Mouse (Mus musculus) retina, embryonic 14.5 days (tissue): ENCODE results near the gene Krba1.

Experiments
- DNase-seq: peaks from one replicate; pipeline ENCODE4 v3.0.0-alpha.2; 2015; ENCODE audit warnings: low spot score

Krba1 gene

GRCm38 (mm10) chr6:48448527-48448926 is 53.1 kb downstream of the Krba1 start:
- DNase-seq, result no peak

GRCm38 (mm10) chr6:48452151-48452550 is 56.8 kb downstream of the Krba1 start:
- no peak for DNase-seq

- DNase-seq, result no peak
These were observed 57.4 kb downstream of the Krba1 start for GRCm38 (mm10) chr6:48452771-48453170.

GRCm38 (mm10) chr6:48464966-48465679 is 69.7 kb downstream of the Krba1 start:
- DNase-seq, result no peak

GRCm38 (mm10) chr6:48466715-48467114 is 71.3 kb downstream of the Krba1 start:
- DNase-seq, result no peak

- DNase-seq, result no peak
These were observed 72.1 kb downstream of the Krba1 start for GRCm38 (mm10) chr6:48467490-48467889.
